Mouse (Mus musculus) hindbrain, embryonic 11.5 days (tissue): Measurements from ENCODE around the gene Stk32b. TPM values are rescaled to one million over a fixed set of nuclear protein-coding genes. Genes with fewer than 3 reads are reported as not detected.
A peak's percentile ranks its signal among the peaks of the same experiment; 100 is the strongest.

Experiments used
- ATAC-seq: fragments of 200-750 bp; cut with Nextera tagmentation; 2 replicates; pipeline ENCODE4 v1.8.0; 2017; ENCODE audit warnings: mild to moderate bottlenecking, moderate TSS enrichment, moderate library complexity; ENCODE audit not compliant: low FRiP score
- DNase-seq: peaks from one replicate; pipeline ENCODE4 v3.0.0-alpha.2; 2015; ENCODE audit warnings: low spot score
- H3K27ac ChIP-seq: fragments of 300-500 bp; sonication (generic); 2 replicates; pipeline ENCODE4 v1.5.1; 2014; ENCODE audit warnings: mild to moderate bottlenecking, low read depth, low read length
- H3K27me3 ChIP-seq: fragments of 300-500 bp; sonication (generic); 2 replicates; pipeline ENCODE4 v1.6.1; 2014; ENCODE audit warnings: mild to moderate bottlenecking, low read length, moderate library complexity, mixed read lengths; ENCODE audit not compliant: control insufficient read depth, insufficient read depth
- H3K36me3 ChIP-seq: fragments of 300-500 bp; sonication (generic); 2 replicates; pipeline ENCODE4 v1.6.1; 2014; ENCODE audit warnings: mild to moderate bottlenecking, low read length, moderate library complexity, mixed read lengths; ENCODE audit not compliant: control insufficient read depth, insufficient read depth
- H3K4me1 ChIP-seq: fragments of 300-500 bp; sonication (generic); replicated peaks from 2 replicates; pipeline ENCODE4 v1.6.1; 2014; ENCODE audit warnings: low read length, mixed read lengths; ENCODE audit not compliant: control insufficient read depth, insufficient read depth
- H3K4me2 ChIP-seq: fragments of 300-500 bp; sonication (generic); replicated peaks from 2 replicates; pipeline ENCODE4 v1.6.1; 2014; ENCODE audit warnings: mild to moderate bottlenecking, low read depth, low read length
- H3K4me3 ChIP-seq: fragments of 300-500 bp; sonication (generic); 2 replicates; pipeline ENCODE4 v1.5.1; 2014; ENCODE audit warnings: low read depth, low read length
- H3K9ac ChIP-seq: fragments of 300-500 bp; sonication (generic); 2 replicates; pipeline ENCODE4 v1.6.1; 2014; ENCODE audit warnings: low read depth, low read length
- H3K9me3 ChIP-seq: fragments of 300-500 bp; sonication (generic); 2 replicates; pipeline ENCODE4 v1.6.1; 2016; ENCODE audit warnings: low read length; ENCODE audit not compliant: control insufficient read depth
- WGBS: fragments of 180-500 bp; shearing (Covaris S2); extraction: QIAGEN DNeasy Blood & Tissue Kit; methylation state at CpG from one replicate; pipeline ENCODE4 v1.1.7; 2014; 5-methylcytosine and 5-hydroxymethylcytosine counted together
- polyA plus RNA-seq: library from polyadenylated mRNA; unstranded; fragments of >200 nt; fragmentation: Nextera tagmentation; extraction: Ambion mirVana; gene quantifications from 2 replicates; pipeline ENCODE4 v1.2.1, GENCODE M21; 2014

The Stk32b gene
- 6.3 TPM in 2 replicates for polyA plus RNA-seq

- peak; percentile 85 for ATAC-seq
- Histone ChIP-seq H3K4me3 (peak within 1 kb of the TSS; percentile 46), H3K9me3 (no peaks in the 10 kb centered on the region), H3K27ac (peak within 1 kb of the TSS; percentile 33; the same call in 1 of the 2 replicates), H3K4me2 (peak within 1 kb of the TSS; percentile 89), H3K36me3 (no peaks in the 10 kb centered on the region), H3K4me1 (no peaks in the 10 kb centered on the region), H3K9ac (peak within 1 kb of the TSS; percentile 69), H3K27me3 (peaks cover 5% of the 10 kb centered on the region; the same call in 1 of the 2 replicates)
- DNase-seq: peak; percentile 77
- WGBS: under 1% methylated on average over 40 of the region's 40 CpGs
Observed at GRCm38 (mm10) chr5:37716505-37717372, at the start of gene Stk32b. Stk32b (minus strand) TSS chr5:37717171.

GRCm38 (mm10) chr5:37765851-37766250, 48.9 kb upstream of the Stk32b start:
- WGBS: 19% methylated on average over 8 of the region's 8 CpGs
- ATAC-seq (no peak), DNase-seq (peak; percentile 30)
- Histone ChIP-seq H3K4me3 (no peak overlapping the region), H3K27me3 (no peaks in the 10 kb centered on the region), H3K9ac (no peak overlapping the region), H3K9me3 (no peaks in the 10 kb centered on the region), H3K4me1 (no peaks in the 10 kb centered on the region), H3K27ac (no peak overlapping the region), H3K36me3 (no peaks in the 10 kb centered on the region), H3K4me2 (no peak overlapping the region)

GRCm38 (mm10) chr5:37762046-37762445, 45.1 kb upstream of the Stk32b start:
- WGBS: 92% methylated on average over 3 of the region's 3 CpGs
- ATAC-seq: no peak
- Histone ChIP-seq H3K27ac (no peak overlapping the region), H3K4me1 (no peaks in the 10 kb centered on the region), H3K4me2 (no peak overlapping the region), H3K27me3 (no peaks in the 10 kb centered on the region), H3K9ac (no peak overlapping the region), H3K36me3 (no peaks in the 10 kb centered on the region), H3K9me3 (no peaks in the 10 kb centered on the region), H3K4me3 (no peak overlapping the region)
- DNase-seq: no peak

- DNase-seq (no peak), ATAC-seq (no peak)
- Histone ChIP-seq H3K9ac (no peak overlapping the region), H3K9me3 (no peaks in the 10 kb centered on the region), H3K27ac (no peak overlapping the region), H3K36me3 (no peaks in the 10 kb centered on the region), H3K27me3 (no peaks in the 10 kb centered on the region), H3K4me3 (no peak overlapping the region), H3K4me2 (no peak overlapping the region), H3K4me1 (no peaks in the 10 kb centered on the region)
- WGBS: 83% methylated on average over 7 of the region's 7 CpGs
Observed at GRCm38 (mm10) chr5:37753366-37753765, 36.4 kb upstream of the Stk32b start.

- Histone ChIP-seq H3K4me3 (no peak overlapping the region), H3K4me1 (no peaks in the 10 kb centered on the region), H3K27me3 (no peaks in the 10 kb centered on the region), H3K9me3 (no peaks in the 10 kb centered on the region), H3K9ac (no peak overlapping the region), H3K27ac (no peak overlapping the region), H3K4me2 (no peak overlapping the region), H3K36me3 (no peaks in the 10 kb centered on the region)
- ATAC-seq: peak; percentile 80
- 65% methylated on average over 8 of the region's 8 CpGs for whole genome bisulfite sequencing
- DNase-seq: peak; percentile 82
Observed at GRCm38 (mm10) chr5:37752027-37752967, 35.3 kb upstream of the Stk32b start.

- DNase-seq: no peak
- Histone ChIP-seq H3K27me3 (no peaks in the 10 kb centered on the region), H3K4me1 (no peaks in the 10 kb centered on the region), H3K27ac (no peak overlapping the region), H3K4me2 (no peak overlapping the region), H3K9me3 (no peaks in the 10 kb centered on the region), H3K9ac (no peak overlapping the region), H3K36me3 (no peaks in the 10 kb centered on the region), H3K4me3 (no peak overlapping the region)
- ATAC-seq: no peak
- WGBS: 80% methylated on average over 13 of the region's 13 CpGs
Observed at GRCm38 (mm10) chr5:37743889-37744707, 27.1 kb upstream of the Stk32b start.

GRCm38 (mm10) chr5:37736213-37736612, 19.2 kb upstream of the Stk32b start:
- H3K4me2 ChIP-seq: no peak overlapping the region

GRCm38 (mm10) chr5:37735224-37735623, 18.3 kb upstream of the Stk32b start, which contains the start of gene Cytl1:
Cytl1 (plus strand) TSS chr5:37735519.
- Histone ChIP-seq H3K4me3 (no peak within 1 kb of the TSS), H3K4me2 (no peak within 1 kb of the TSS), H3K4me1 (no peaks in the 10 kb centered on the region), H3K36me3 (no peaks in the 10 kb centered on the region), H3K9me3 (no peaks in the 10 kb centered on the region), H3K27ac (no peak within 1 kb of the TSS), H3K9ac (no peak within 1 kb of the TSS), H3K27me3 (no peaks in the 10 kb centered on the region)
- DNase-seq: no peak
- ATAC-seq: no peak
- 45% methylated on average over 5 of the region's 5 CpGs for WGBS

More at GRCm38 (mm10) chr5:37736213-37736612, 19.2 kb upstream of the Stk32b start:
- DNase-seq (no peak), ATAC-seq (no peak)
- Histone ChIP-seq H3K9me3 (no peaks in the 10 kb centered on the region), H3K4me3 (no peak overlapping the region), H3K27me3 (no peaks in the 10 kb centered on the region), H3K9ac (no peak overlapping the region), H3K27ac (no peak overlapping the region), H3K36me3 (no peaks in the 10 kb centered on the region), H3K4me1 (no peaks in the 10 kb centered on the region)
- WGBS: 67% methylated on average over 7 of the region's 7 CpGs
